Mouse (Mus musculus): ENCODE results near the gene Nmrk1. TPM values are rescaled to one million over a fixed set of nuclear protein-coding genes. Genes with fewer than 3 reads are reported as not detected.

Nmrk1 gene
- polyA plus RNA-seq, 1 experiment from 2014 or later: 4.7 TPM

DNA sequence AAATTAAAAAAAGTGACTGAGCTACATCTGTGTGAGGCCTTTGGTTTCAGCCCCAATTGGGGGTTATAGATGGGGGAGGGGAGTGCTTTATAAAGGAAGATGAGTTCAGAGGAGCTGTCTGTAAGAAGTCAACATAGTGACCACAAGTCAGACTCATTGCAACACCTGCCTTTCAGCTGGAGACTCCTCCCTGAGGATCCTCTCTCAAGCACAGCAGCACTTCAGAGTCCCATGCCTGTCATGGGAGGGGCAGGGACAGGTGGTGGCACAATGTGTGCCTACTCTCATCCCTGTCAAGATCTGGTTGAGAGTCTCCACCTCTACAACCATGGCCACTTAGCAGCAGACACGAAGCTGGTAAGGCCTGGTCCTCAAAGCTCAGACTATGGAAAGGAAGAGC is 12.1 kb upstream of the Nmrk1 start:
- ATAC-seq: no peak
- Histone ChIP-seq H3K4me1 (replicated peaks; ENCODE audit: control insufficient read depth, insufficient read depth, low read length) (no peaks in the 10 kb centered on the region; the same call in 1 of the 2 replicates), H3K9ac (ENCODE audit: low read depth, low read length) (no peak overlapping the region), H3K27me3 (replicated peaks; ENCODE audit: control insufficient read depth, insufficient read depth, low read length) (no peaks in the 10 kb centered on the region), H3K4me2 (replicated peaks; ENCODE audit: low read depth) (no peak overlapping the region), H3K4me3 (ENCODE audit: low read depth, low read length) (no peak overlapping the region), H3K27ac (ENCODE audit: low read depth, low read length) (no peak overlapping the region), H3K36me3 (ENCODE audit: control insufficient read depth, insufficient read depth) (no peaks in the 10 kb centered on the region), H3K9me3 (ENCODE audit: control insufficient read depth) (no peaks in the 10 kb centered on the region)
- 95% methylated on average over 1 of the region's 1 CpGs for WGBS
- no peak for TF ChIP-seq CTCF (IDR thresholded peaks at IDR 0.05; ENCODE audit: low read depth)

DNA sequence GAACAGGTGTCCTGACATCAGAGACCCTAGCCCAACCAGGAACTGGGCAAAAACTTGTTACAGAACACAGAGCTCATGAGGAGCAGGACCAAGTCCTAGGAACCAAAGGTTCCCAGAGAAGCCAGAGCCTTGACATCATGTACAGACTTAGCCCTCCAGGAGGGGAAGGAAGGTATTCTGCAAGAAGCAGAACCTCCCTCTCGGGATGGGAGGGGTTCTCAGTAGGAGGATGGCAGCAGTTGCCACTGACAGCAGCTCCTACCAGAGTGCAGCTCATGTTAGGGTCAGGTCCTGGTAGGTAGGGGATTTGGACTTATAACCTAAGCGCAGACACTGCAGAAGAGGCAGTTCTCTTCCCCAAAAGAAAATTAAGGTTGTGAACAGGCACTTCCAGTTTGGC is 7.9 kb upstream of the Nmrk1 start:
- H3K9ac ChIP-seq (ENCODE audit: low read depth, low read length): no peak overlapping the region
- no peak overlapping the region for H3K4me2 ChIP-seq (replicated peaks; ENCODE audit: low read depth)
- no peaks in the 10 kb centered on the region for H3K9me3 ChIP-seq (ENCODE audit: control insufficient read depth)
- no peaks in the 10 kb centered on the region for H3K36me3 ChIP-seq (ENCODE audit: control insufficient read depth, insufficient read depth)
- ATAC-seq: no peak
- no peak for TF ChIP-seq CTCF (IDR thresholded peaks at IDR 0.05; ENCODE audit: low read depth)
- H3K4me1 ChIP-seq (replicated peaks; ENCODE audit: control insufficient read depth, insufficient read depth, low read length): no peaks in the 10 kb centered on the region; the same call in 1 of the 2 replicates
- WGBS: 80% methylated on average over 2 of the region's 2 CpGs
- no peaks in the 10 kb centered on the region for H3K27me3 ChIP-seq (replicated peaks; ENCODE audit: control insufficient read depth, insufficient read depth, low read length)
- no peak overlapping the region for H3K4me3 ChIP-seq (ENCODE audit: low read depth, low read length)
- H3K27ac ChIP-seq (ENCODE audit: low read depth, low read length): no peak overlapping the region

DNA sequence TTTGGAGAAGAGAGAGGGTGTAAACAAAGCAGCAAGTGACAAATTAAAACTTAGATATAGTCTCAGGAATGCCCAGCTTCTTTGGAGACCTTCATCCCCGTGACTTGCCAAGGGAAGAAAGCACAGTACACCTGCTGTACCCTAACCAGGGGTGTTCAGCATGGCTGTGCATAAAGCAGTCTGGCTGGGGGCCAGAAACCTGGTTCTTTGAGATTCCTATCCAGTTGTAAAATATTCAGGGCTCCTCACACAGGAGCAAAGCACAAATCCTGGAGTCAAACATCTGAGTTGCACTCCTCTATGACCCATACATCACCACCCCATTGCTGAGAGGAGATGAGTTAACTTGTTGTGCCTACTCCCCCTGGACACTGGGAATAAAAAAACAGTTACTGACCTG is 2.2 kb upstream of the Nmrk1 start:
- Histone ChIP-seq H3K9me3 (ENCODE audit: control insufficient read depth) (no peaks in the 10 kb centered on the region), H3K27ac (ENCODE audit: low read depth, low read length) (no peak overlapping the region), H3K4me3 (ENCODE audit: low read depth, low read length) (no peak overlapping the region)

DNA sequence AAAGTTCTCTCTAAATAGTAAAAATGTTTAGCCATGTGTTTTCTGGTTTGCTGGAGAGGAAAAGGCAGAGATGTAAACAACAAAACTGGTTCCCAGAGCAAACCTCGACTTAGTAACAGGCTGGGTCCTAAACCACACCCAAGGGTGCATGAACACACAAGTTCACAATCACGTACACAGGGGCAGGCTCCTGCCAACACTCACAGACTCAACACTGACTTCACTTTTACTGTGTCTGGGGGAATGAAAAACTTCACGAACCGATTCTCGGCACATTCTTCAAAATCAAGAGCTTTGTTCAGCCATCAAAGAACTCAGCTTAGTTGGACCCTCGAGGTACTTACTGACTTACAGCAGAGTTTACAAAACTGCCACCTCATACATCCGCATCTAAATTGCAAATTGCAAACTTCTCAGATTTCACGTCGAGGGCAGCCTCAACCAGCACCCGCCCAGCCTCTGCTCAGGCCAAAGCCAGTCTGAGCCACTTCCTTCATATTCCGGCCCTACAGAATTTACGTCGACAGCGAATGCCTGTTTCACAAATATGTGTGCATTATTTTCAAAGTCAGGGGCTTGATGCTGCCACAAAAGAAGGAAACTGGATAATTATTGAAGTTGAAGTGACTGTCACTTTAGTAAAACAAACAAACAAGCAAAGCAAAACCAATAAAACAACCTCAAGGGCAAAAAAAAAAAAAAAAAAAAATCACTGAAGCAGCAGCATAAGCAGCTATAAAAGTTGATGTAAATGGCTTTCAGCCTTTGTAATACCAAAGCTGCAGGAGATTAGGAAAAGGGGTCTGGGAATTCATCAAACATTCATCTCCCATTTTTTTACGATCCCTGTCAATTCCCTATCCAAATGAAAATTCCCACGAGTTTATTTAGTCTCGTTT is 1.3 kb upstream of the Nmrk1 start:
- 12% methylated on average over 17 of the region's 17 CpGs for WGBS
- H3K27ac ChIP-seq (ENCODE audit: low read depth, low read length): peak overlapping the region; percentile 98
- H3K9me3 ChIP-seq (ENCODE audit: control insufficient read depth): no peaks in the 10 kb centered on the region
- peak overlapping the region; percentile 64 for H3K4me2 ChIP-seq (replicated peaks; ENCODE audit: low read depth)
- no peaks in the 10 kb centered on the region for H3K4me1 ChIP-seq (replicated peaks; ENCODE audit: control insufficient read depth, insufficient read depth, low read length)
- no peak for ATAC-seq
- H3K27me3 ChIP-seq (replicated peaks; ENCODE audit: control insufficient read depth, insufficient read depth, low read length): no peaks in the 10 kb centered on the region
- H3K9ac ChIP-seq (ENCODE audit: low read depth, low read length): peak overlapping the region; percentile 93
- no peaks in the 10 kb centered on the region for H3K36me3 ChIP-seq (ENCODE audit: control insufficient read depth, insufficient read depth)
- no peak for TF ChIP-seq CTCF (IDR thresholded peaks at IDR 0.05; ENCODE audit: low read depth)
- H3K4me3 ChIP-seq (ENCODE audit: low read depth, low read length): peak overlapping the region; percentile 96

More for the DNA sequence above, 2.2 kb upstream of the Nmrk1 start:
- no peak for TF ChIP-seq CTCF (IDR thresholded peaks at IDR 0.05; ENCODE audit: low read depth)
- Histone ChIP-seq H3K4me1 (replicated peaks; ENCODE audit: control insufficient read depth, insufficient read depth, low read length) (no peaks in the 10 kb centered on the region), H3K9ac (ENCODE audit: low read depth, low read length) (no peak overlapping the region), H3K36me3 (ENCODE audit: control insufficient read depth, insufficient read depth) (no peaks in the 10 kb centered on the region), H3K27me3 (replicated peaks; ENCODE audit: control insufficient read depth, insufficient read depth, low read length) (no peaks in the 10 kb centered on the region), H3K4me2 (replicated peaks; ENCODE audit: low read depth) (peak overlapping the region; percentile 64; the same call in 1 of the 2 replicates)
- no peak for ATAC-seq
- 63% methylated on average over 1 of the region's 1 CpGs for WGBS

DNA sequence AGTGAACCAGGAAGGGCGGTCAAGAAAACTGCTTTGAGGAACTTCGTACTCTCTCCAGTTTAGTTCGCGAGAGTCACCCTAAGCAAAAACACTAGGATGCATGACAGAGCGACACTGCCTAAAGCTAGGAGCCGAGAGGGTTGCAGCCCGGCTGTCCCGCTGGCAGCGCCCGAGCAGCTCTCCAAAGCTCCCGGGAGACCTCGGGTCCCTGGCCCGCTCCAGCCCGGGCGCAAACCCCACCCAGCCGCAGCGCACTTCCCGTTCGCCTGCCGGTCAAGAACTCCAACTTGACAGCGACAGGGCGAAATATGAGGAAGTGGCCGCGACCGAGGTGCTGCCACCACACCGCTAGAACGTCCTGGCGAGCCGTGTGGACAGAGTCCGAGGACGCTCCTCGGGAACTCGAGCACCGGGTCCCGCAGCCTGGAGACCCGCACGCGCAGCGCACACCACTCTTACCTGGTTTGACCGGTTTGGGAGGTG is 548 bp upstream of the Nmrk1 start:
- Histone ChIP-seq H3K4me2 (replicated peaks; ENCODE audit: low read depth) (peak overlapping the region; percentile 64), H3K36me3 (ENCODE audit: control insufficient read depth, insufficient read depth) (no peaks in the 10 kb centered on the region), H3K27ac (ENCODE audit: low read depth, low read length) (peak overlapping the region; percentile 98), H3K4me1 (replicated peaks; ENCODE audit: control insufficient read depth, insufficient read depth, low read length) (no peaks in the 10 kb centered on the region), H3K9me3 (ENCODE audit: control insufficient read depth) (no peaks in the 10 kb centered on the region), H3K9ac (ENCODE audit: low read depth, low read length) (peak overlapping the region; percentile 93), H3K27me3 (replicated peaks; ENCODE audit: control insufficient read depth, insufficient read depth, low read length) (no peaks in the 10 kb centered on the region), H3K4me3 (ENCODE audit: low read depth, low read length) (peak overlapping the region; percentile 96)
- under 1% methylated on average over 40 of the region's 40 CpGs for WGBS
- peak; percentile 11; the same call in 1 of the 2 replicates for TF ChIP-seq CTCF (IDR thresholded peaks at IDR 0.05; ENCODE audit: low read depth)
- ATAC-seq: peak; percentile 64

DNA sequence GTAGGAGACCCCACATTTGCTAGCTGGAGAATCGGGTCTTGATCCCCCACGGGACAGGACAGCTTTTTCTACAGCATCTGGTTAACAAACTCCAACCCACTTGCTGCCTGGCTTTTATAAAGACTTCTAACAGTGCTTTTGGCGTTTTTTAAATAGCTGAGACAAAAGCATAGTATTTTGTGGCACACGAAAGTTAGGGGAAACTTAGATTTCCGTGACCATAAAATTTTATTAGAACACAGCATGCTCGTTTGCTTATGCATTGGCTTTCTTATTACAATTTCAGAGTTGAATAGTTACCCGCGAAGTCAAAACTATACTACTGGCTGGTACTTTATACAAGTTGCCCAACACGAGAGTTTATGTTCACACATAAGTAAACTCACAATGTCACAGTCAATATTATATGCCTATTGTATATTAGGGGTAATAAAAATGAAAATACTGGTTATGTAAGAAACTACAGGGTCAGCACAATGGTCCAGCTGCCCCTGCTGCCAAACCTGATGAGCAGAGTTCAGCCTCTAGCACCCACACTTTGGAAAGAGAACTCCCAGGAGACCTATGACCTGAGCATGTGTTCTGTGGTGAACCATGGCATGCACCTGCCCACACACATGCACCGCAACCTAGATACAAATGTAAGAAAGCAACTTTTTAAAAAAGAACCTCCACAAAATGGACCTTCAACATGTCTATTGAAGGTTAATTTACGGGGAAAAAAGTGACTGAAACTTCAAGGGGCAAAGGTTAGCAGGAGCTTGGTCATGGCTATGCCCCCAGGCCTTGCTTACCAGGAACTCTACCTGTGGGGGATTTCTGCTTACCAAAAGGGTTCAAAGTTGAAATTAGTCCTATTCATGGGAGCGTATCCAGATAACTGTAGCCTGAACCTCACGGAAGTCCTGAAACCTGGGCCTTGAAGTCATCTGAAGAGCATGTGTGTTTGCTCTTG is 758 bp downstream of the Nmrk1 start:
- no peaks in the 10 kb centered on the region for H3K9me3 ChIP-seq (ENCODE audit: control insufficient read depth)
- no peak for TF ChIP-seq CTCF (IDR thresholded peaks at IDR 0.05; ENCODE audit: low read depth)
- H3K4me3 ChIP-seq (ENCODE audit: low read depth, low read length): peak overlapping the region; percentile 96
- H3K36me3 ChIP-seq (ENCODE audit: control insufficient read depth, insufficient read depth): no peaks in the 10 kb centered on the region
- peak overlapping the region; percentile 93 for H3K9ac ChIP-seq (ENCODE audit: low read depth, low read length)
- ATAC-seq: no peak
- no peaks in the 10 kb centered on the region for H3K4me1 ChIP-seq (replicated peaks; ENCODE audit: control insufficient read depth, insufficient read depth, low read length)
- no peaks in the 10 kb centered on the region for H3K27me3 ChIP-seq (replicated peaks; ENCODE audit: control insufficient read depth, insufficient read depth, low read length)
- no peak overlapping the region for H3K27ac ChIP-seq (ENCODE audit: low read depth, low read length)
- WGBS: 49% methylated on average over 13 of the region's 13 CpGs
- peak overlapping the region; percentile 64 for H3K4me2 ChIP-seq (replicated peaks; ENCODE audit: low read depth)

All from intestine, postnatal 0 days (tissue).